Mouse (Mus musculus) intestine, postnatal 0 days (tissue): ENCODE measurements at regions not wholly inside any gene's neighbourhood (a gene's known extent, or its start where the extent isn't known, plus 50 kb on each side); places are given as distances from the start of the nearest gene placed in this dataset.

Experiments
- ATAC-seq: fragments of 200-750 bp; cut with Nextera tagmentation; 2 replicates; pipeline ENCODE4 v1.8.0; 2017; ENCODE audit warnings: mild to moderate bottlenecking, moderate TSS enrichment, moderate library complexity
- H3K27ac ChIP-seq: fragments of 300-500 bp; sonication (generic); 2 replicates; pipeline ENCODE4 v1.5.1; 2014; ENCODE audit warnings: mild to moderate bottlenecking, low read depth, low read length, moderate library complexity
- H3K27me3 ChIP-seq: fragments of 300-500 bp; sonication (generic); replicated peaks from 2 replicates; pipeline ENCODE4 v1.6.1; 2014; ENCODE audit warnings: low read length, mixed read lengths; ENCODE audit not compliant: control insufficient read depth, insufficient read depth
- H3K36me3 ChIP-seq: fragments of 300-500 bp; sonication (generic); 2 replicates; pipeline ENCODE4 v1.6.1; 2014; ENCODE audit warnings: mild to moderate bottlenecking, moderate library complexity; ENCODE audit not compliant: control insufficient read depth, insufficient read depth
- H3K4me1 ChIP-seq: fragments of 300-500 bp; sonication (generic); replicated peaks from 2 replicates; pipeline ENCODE4 v1.6.1; 2014; ENCODE audit warnings: antibody characterized with exemption, low read length, mixed read lengths; ENCODE audit not compliant: control insufficient read depth, insufficient read depth
- H3K4me2 ChIP-seq: fragments of 300-500 bp; sonication (generic); replicated peaks from 2 replicates; pipeline ENCODE4 v1.6.1; 2014; ENCODE audit warnings: low read depth, mild to moderate bottlenecking, moderate library complexity
- H3K4me3 ChIP-seq: fragments of 300-500 bp; sonication (generic); 2 replicates; pipeline ENCODE4 v1.5.1; 2014; ENCODE audit warnings: low read depth, low read length
- H3K9ac ChIP-seq: fragments of 300-500 bp; sonication (generic); 2 replicates; pipeline ENCODE4 v1.6.1; 2014; ENCODE audit warnings: mild to moderate bottlenecking, low read depth, low read length
- H3K9me3 ChIP-seq: fragments of 300-500 bp; sonication (generic); 2 replicates; pipeline ENCODE4 v1.6.1; 2016; ENCODE audit warnings: mixed run types; ENCODE audit not compliant: control insufficient read depth
- CTCF ChIP-seq: sonication (generic); IDR thresholded peaks from 2 replicates; pipeline ENCODE4 v1.5.1; 2016; ENCODE audit warnings: low read depth, mild to moderate bottlenecking, control low read depth, antibody characterized with exemption, moderate library complexity
- WGBS: fragments of 180-500 bp; shearing (Covaris S2); extraction: QIAGEN DNeasy Blood & Tissue Kit; methylation state at CpG from one replicate; pipeline ENCODE4 v1.1.7; 2014; 5-methylcytosine and 5-hydroxymethylcytosine counted together

GRCm38 (mm10) chr2:159501039-159501438, 706.4 kb downstream of the Dhx35 start:
- no peaks in the 10 kb centered on the region for H3K27me3 ChIP-seq
- H3K9me3 ChIP-seq: no peaks in the 10 kb centered on the region
- H3K4me1 ChIP-seq: no peaks in the 10 kb centered on the region
- H3K4me2 ChIP-seq: no peak overlapping the region
- H3K9ac ChIP-seq: no peak overlapping the region
- H3K4me3 ChIP-seq: no peak overlapping the region
- no peak for TF ChIP-seq CTCF
- no peaks in the 10 kb centered on the region for H3K36me3 ChIP-seq
- WGBS: 51% methylated on average over 3 of the region's 3 CpGs
- ATAC-seq: no peak
- no peak overlapping the region for H3K27ac ChIP-seq

GRCm38 (mm10) chr2:159519066-159519465, 724.5 kb downstream of the Dhx35 start:
- H3K27me3 ChIP-seq: no peaks in the 10 kb centered on the region
- no peak overlapping the region for H3K4me2 ChIP-seq
- WGBS: 63% methylated on average over 4 of the region's 4 CpGs
- H3K4me3 ChIP-seq: no peak overlapping the region
- H3K36me3 ChIP-seq: no peaks in the 10 kb centered on the region
- TF ChIP-seq CTCF: no peak
- H3K4me1 ChIP-seq: no peaks in the 10 kb centered on the region
- no peak for ATAC-seq
- H3K27ac ChIP-seq: no peak overlapping the region
- no peaks in the 10 kb centered on the region for H3K9me3 ChIP-seq
- H3K9ac ChIP-seq: no peak overlapping the region

GRCm38 (mm10) chr2:159523739-159524138, 729.1 kb downstream of the Dhx35 start:
- Histone ChIP-seq H3K9me3 (no peaks in the 10 kb centered on the region), H3K27me3 (no peaks in the 10 kb centered on the region), H3K4me3 (no peak overlapping the region), H3K36me3 (no peaks in the 10 kb centered on the region), H3K9ac (no peak overlapping the region), H3K27ac (no peak overlapping the region), H3K4me2 (no peak overlapping the region), H3K4me1 (no peaks in the 10 kb centered on the region)
- no peak for ATAC-seq
- 78% methylated on average over 2 of the region's 2 CpGs for WGBS
- TF ChIP-seq CTCF: no peak

- no peaks in the 10 kb centered on the region for H3K9me3 ChIP-seq
- ATAC-seq: no peak
- no peaks in the 10 kb centered on the region for H3K27me3 ChIP-seq
- H3K9ac ChIP-seq: no peak overlapping the region
- TF ChIP-seq CTCF: no peak
- no peak overlapping the region for H3K4me3 ChIP-seq
- H3K4me1 ChIP-seq: no peaks in the 10 kb centered on the region
- H3K36me3 ChIP-seq: no peaks in the 10 kb centered on the region
- no peak overlapping the region for H3K27ac ChIP-seq
- 44% methylated on average over 2 of the region's 2 CpGs for WGBS
- H3K4me2 ChIP-seq: no peak overlapping the region
These were observed 740.3 kb downstream of the Dhx35 start for GRCm38 (mm10) chr2:159534951-159535350.

GRCm38 (mm10) chr2:159539261-159539660, 744.7 kb downstream of the Dhx35 start:
- no peak overlapping the region for H3K9ac ChIP-seq
- H3K36me3 ChIP-seq: no peaks in the 10 kb centered on the region
- TF ChIP-seq CTCF: no peak
- H3K4me1 ChIP-seq: no peaks in the 10 kb centered on the region
- H3K4me2 ChIP-seq: no peak overlapping the region
- no peaks in the 10 kb centered on the region for H3K27me3 ChIP-seq
- H3K27ac ChIP-seq: no peak overlapping the region
- no peak overlapping the region for H3K4me3 ChIP-seq
- ATAC-seq: no peak
- H3K9me3 ChIP-seq: no peaks in the 10 kb centered on the region

GRCm38 (mm10) chr2:159557567-159557966, 763.0 kb downstream of the Dhx35 start:
- Histone ChIP-seq H3K9me3 (no peaks in the 10 kb centered on the region), H3K4me1 (no peaks in the 10 kb centered on the region), H3K27me3 (no peaks in the 10 kb centered on the region), H3K4me3 (no peak overlapping the region), H3K9ac (no peak overlapping the region), H3K36me3 (no peaks in the 10 kb centered on the region), H3K27ac (no peak overlapping the region), H3K4me2 (no peak overlapping the region)
- no peak for ATAC-seq
- 88% methylated on average over 3 of the region's 3 CpGs for WGBS
- TF ChIP-seq CTCF: no peak

- Histone ChIP-seq H3K4me1 (no peaks in the 10 kb centered on the region), H3K27me3 (no peaks in the 10 kb centered on the region), H3K27ac (no peak overlapping the region), H3K9me3 (no peaks in the 10 kb centered on the region), H3K4me3 (no peak overlapping the region), H3K9ac (no peak overlapping the region), H3K36me3 (no peaks in the 10 kb centered on the region), H3K4me2 (no peak overlapping the region)
- no peak for TF ChIP-seq CTCF
- no peak for ATAC-seq
- WGBS: 89% methylated on average over 4 of the region's 4 CpGs
These were observed 768.7 kb downstream of the Gm826 start for GRCm38 (mm10) chr2:159565255-159565654.
